Mouse (Mus musculus) embryonic fibroblast, embryonic 13.5 days (primary cell): ENCODE results near the gene Tie1. TPM values are rescaled to one million over a fixed set of nuclear protein-coding genes. Genes with fewer than 3 reads are reported as not detected.

Experiments used
- H3K27ac ChIP-seq: 2 replicates; pipeline ENCODE4 v1.5.1; 2012; ENCODE audit warnings: low read length, control low read depth, inconsistent platforms; ENCODE audit not compliant: insufficient read depth
- H3K4me1 ChIP-seq: 2 replicates; pipeline ENCODE4 v1.6.1; 2011; ENCODE audit warnings: low read length; ENCODE audit not compliant: control insufficient read depth, insufficient read depth
- H3K4me3 ChIP-seq: 2 replicates; pipeline ENCODE4 v1.5.1; 2011; ENCODE audit warnings: mild to moderate bottlenecking, control low read depth, low read length; ENCODE audit not compliant: insufficient read depth
- CTCF ChIP-seq: IDR thresholded peaks from 2 replicates; pipeline ENCODE4 v1.5.1; 2011; ENCODE audit warnings: mild to moderate bottlenecking, control low read depth, low read length, moderate library complexity, borderline replicate concordance; ENCODE audit not compliant: insufficient read depth
- POLR2A ChIP-seq: IDR thresholded peaks from 2 replicates; pipeline ENCODE4 v1.6.1; 2011; ENCODE audit warnings: low read depth, mild to moderate bottlenecking, control low read depth, low read length, moderate library complexity
- polyA plus RNA-seq: library from polyadenylated mRNA; stranded (reverse); fragments of >200 nt; gene quantifications from 2 replicates; pipeline ENCODE4 v1.2.4, GENCODE M21; 2011; ENCODE audit warnings: low read depth; ENCODE audit not compliant: missing spikeins, insufficient read length

The Tie1 gene
- polyA plus RNA-seq, 1 experiment, result not detected

DNA sequence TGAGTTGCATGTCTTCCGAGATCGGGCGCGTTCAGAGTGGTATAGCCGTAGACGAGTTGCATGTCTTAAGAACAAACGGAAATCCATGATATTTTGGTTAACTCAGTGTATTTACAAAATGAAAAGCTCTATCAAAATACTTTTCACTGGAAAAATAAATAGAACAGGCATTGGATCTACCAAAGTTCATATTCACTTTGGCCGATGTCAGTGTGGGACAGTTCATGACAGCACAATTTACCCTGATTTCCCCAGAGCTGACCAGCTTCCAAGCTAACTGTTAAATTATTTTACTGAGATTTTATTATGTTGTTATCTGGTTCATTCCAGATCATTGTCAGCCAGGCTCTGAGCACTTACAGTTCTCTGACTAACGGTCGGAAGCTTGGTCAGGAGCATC is 600 bp upstream of the Tie1 start:
- Histone ChIP-seq H3K4me3 (no peak overlapping the region), H3K4me1 (no peaks in the 10 kb centered on the region), H3K27ac (no peak overlapping the region)
- no peak for TF ChIP-seq POLR2A
- no peak for TF ChIP-seq CTCF

DNA sequence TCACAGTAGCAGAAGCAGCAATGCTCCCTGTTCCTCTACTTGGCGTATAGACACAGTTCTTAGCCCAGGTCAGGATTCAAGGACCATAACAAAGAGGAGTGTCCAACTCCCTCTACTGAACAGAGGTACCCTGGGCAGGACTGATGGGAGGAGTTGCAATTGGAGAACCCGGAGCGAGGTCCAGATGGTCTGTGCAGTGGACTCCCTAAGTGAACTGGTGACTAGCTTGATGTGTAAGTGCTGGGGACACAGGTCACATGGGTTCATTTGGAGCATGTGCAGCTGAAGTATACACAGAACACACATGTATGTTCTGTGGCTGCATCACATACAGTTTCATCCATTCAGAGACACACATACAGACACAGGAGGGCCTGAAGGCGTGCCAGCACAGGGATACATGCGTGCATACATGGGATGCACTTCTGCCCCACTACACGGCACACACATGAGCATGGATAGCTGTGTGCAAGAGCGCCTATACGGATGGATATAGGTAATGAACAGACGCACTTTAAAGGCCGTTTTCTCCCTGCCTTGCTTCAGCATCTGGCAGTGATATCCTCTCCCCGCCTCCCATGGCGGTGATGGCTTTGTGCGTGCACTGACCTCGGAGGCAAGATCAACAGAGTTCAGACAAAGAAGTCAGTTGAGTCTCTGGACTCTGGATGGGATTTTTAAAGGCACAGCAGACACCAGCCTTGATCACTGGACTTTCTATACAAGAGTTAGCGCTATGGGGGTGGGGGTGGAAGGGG is 12.9 kb downstream of the Tie1 start:
- Histone ChIP-seq H3K4me3 (no peak overlapping the region), H3K27ac (no peak overlapping the region)
- TF ChIP-seq CTCF, result no peak
- no peak for TF ChIP-seq POLR2A

DNA sequence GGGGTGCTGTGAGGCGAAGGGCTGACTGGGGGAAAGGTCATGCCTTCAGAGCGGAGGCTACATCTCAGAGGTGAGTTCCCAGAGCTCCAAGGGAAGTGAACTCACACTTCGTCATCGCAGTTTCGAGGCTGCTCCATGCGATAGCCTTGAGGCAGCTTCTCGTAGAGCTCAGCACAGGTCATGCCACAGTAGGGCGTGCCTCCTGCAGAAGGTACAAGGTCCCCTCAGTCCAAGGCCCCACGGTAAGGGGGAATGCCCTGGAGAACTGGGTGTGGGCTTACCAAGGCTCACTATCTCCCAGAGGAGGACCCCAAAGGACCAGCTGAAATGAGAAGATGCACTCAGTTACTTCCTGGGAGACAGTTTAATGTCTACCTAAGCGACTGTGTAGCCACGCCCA is 17.2 kb downstream of the Tie1 start:
- H3K4me1 ChIP-seq, result no peaks in the 10 kb centered on the region
- TF ChIP-seq CTCF (no peak), POLR2A (no peak)
- no peak overlapping the region for H3K27ac ChIP-seq
- no peak overlapping the region for H3K4me3 ChIP-seq

More for the DNA sequence above, 12.9 kb downstream of the Tie1 start:
- H3K4me1 ChIP-seq, result no peaks in the 10 kb centered on the region

DNA sequence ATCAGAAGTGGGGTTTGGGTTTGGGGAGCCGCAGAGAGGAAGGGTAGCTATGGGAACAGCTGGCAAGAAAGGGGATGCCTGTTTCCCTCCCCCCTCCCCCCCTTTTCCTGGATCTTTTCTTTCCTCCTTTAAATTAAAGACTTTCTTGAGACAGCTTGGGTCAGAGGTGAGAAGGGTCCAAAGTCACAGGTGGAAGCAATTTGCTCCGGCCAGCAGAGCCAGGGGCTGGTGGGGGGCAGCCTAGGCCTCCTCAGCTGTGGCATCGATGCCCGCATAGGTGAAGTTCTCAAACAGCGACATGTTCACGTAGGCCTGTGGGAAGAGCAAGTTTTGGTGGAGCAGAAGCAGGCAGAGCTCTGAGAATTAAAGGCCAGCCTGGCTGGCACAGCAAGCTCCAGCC is 18.6 kb downstream of the Tie1 start:
- no peak overlapping the region for H3K4me3 ChIP-seq
- no peaks in the 10 kb centered on the region for H3K4me1 ChIP-seq
- no peak for TF ChIP-seq CTCF
- no peak for TF ChIP-seq POLR2A
- H3K27ac ChIP-seq, result no peak overlapping the region

DNA sequence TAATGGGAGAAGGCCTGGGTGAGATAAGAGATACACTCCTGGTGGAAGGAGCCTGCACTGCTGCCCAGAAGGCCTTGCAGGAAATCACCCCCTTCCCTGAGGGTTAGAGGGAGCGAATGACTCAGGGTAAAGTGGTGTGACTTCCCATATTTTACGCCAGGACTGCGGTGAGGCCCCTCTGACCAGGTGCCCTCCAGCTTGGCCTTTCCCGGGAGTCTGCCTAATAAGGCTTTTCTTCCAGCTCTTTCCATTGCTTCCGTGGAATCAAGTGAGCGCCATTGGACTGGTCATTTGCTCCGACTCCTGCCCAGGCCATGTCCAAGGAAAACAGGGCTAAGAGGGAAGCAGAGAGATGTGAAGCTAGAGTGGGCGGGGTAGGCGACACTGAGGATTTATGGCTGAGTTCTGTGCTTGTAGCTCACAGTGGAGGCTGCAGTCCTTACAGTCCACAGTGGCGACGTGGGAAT is 24.1 kb downstream of the Tie1 start:
- Histone ChIP-seq H3K27ac (peak overlapping the region; percentile 0; the same call in 1 of the 2 replicates), H3K4me3 (no peak overlapping the region), H3K4me1 (0 out of 2 replicates have a peak, but pooled peaks cover 2% of the 10 kb centered on the region)
- TF ChIP-seq CTCF (no peak), POLR2A (no peak)

DNA sequence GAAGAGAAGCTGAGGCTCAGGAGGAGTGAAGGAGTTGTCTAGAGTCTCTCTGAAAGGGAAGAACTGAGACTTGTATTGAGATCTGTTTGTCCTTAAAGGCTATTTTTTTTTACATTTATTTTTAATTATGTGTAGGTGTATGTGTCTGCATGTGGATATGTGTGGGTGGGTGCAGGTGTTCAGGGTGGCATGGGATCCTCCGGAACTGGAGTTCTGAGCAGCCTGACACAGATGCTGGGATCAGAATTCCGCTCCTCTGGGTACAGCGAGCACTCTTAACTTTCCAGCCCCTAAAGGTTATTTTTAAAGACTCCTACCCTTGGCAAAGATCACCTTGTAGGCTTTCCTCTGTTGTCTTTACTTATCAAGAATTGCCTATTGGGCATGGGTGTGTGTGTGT is 24.9 kb downstream of the Tie1 start:
- TF ChIP-seq CTCF, result no peak
- TF ChIP-seq POLR2A, result no peak
- H3K4me1 ChIP-seq, result 0 out of 2 replicates have a peak, but pooled peaks cover 2% of the 10 kb centered on the region
- H3K4me3 ChIP-seq, result no peak overlapping the region
- peak overlapping the region; percentile 12; the same call in 1 of the 2 replicates for H3K27ac ChIP-seq

DNA sequence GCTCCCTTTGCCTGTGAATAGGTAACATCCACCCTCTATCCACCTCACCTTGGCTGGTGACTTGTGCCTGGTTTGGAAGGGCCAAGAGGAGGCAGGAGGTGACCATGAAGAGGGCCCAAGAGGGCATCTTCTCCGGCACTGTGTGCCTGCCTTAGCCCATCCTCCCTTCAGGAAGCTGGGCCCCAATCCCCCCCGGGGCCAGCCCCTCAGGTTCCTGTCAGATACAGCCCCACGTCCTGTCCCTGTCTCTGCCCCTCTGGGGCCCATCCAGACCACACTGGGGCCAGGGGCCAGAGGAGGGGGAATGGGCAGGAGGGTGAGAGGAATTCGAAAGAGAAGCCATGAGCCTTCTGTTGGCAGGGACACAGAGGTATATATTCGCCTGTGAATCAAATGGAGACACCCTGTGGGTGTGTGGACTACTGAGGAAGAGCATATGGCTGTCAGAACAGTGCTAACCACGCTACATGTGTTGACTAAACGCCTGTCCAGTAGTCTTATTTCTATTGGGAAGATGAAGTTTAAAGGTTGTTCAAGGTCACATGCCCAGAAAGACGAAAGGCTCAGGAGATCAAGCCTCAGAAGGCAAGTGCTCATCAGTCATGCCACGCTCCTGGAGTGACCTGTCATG is 32.4 kb downstream of the Tie1 start, which contains the start of gene Mpl:
Mpl (minus strand) TSS at position 169 of the 631 bp plus-strand sequence.
- H3K4me3 ChIP-seq, result no peak within 1 kb of the TSS
- H3K27ac ChIP-seq, result no peak within 1 kb of the TSS
- no peaks in the 10 kb centered on the region for H3K4me1 ChIP-seq
- TF ChIP-seq CTCF (no peak), POLR2A (no peak)

DNA sequence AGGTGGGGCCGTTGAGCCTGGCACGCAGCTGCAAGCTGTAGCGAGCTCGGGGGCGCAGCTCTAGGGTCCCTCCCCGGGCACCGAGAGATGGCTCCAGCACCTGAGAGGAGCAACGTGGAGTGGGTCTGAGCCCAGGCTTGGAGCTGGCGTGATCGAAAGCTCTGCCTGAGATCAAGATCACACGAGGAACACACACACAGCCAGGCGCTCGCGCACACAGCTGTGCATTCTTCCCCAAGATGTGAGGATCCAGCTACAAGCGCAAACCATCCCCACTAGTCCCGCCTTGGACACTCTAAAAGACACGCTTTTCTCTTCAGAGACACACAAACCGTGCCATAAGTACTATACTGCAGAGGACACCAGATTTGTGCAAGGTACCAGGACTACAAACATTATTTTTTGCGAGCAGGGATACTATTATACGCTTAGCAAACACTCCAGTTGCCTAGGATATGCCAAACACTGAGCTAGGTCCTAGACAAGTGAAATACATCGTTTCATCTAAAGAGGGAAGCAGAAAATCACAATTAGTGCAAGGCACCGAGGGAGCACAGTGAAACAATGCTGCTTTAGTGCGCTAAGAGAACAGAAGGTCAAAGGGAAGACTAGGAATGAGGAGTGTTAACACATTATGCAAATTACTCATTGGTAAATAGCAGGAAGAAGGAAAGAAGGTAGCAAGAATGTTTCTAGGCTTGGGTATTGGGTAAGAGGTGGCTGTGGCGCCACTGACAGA is 43.3 kb downstream of the Tie1 start:
- H3K4me1 ChIP-seq, result no peaks in the 10 kb centered on the region
- peak overlapping the region; percentile 6 for H3K4me3 ChIP-seq
- TF ChIP-seq POLR2A (no peak), CTCF (no peak)
- H3K27ac ChIP-seq, result no peak overlapping the region

DNA sequence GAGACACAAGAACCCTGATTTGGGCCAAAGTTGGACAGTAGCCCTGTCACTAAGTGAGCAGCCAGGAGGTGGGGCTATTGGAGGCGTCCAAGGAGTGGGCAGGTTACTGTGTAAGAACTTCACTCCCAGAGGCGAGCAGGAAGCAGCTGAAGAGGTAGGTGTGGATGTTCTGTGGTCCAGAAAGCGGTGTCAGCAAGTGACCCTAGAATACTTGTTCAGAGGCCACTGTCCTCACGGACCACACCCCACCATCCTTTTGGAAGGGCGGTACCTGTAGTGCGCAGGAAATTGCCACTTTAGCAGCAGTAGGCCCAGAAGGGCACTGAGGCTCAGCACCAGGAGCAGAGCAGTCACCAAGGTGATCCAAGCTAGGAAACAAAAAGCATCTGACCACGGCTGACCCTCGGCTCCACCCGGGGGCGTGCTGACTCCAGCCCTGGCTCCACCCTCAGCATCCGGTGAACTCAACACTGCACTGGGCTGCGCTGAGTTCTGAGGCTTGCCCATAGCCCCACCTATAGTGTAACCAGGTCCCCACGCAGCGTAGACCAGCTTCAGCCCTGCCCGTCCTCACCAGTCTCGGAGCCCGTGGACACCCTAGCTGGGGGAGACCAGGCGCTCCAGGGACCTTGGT is 44.0 kb downstream of the Tie1 start:
- H3K27ac ChIP-seq, result no peak overlapping the region
- TF ChIP-seq CTCF, result no peak
- TF ChIP-seq POLR2A, result no peak
- H3K4me3 ChIP-seq, result peak overlapping the region; percentile 6
- no peaks in the 10 kb centered on the region for H3K4me1 ChIP-seq

DNA sequence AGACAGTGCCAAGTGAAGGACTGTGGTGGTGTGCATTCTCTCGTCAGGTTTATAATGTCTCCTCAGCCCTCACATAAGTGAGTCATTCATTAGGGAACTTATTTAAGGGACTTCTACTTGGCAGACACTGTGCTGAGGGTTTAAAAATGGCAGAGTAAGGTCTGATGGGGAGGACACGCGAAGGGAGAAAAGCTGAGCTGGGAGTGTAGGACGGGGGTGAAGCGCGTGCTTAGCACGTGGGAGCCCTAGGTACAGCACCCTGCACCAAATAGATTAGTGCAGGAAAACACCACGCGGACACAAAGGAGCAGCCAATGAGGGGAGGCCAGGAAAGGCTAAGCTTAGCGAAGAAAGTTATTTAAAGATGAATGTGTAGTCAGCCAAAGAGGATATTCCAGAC is 44.8 kb downstream of the Tie1 start:
- TF ChIP-seq CTCF (no peak), POLR2A (no peak)
- no peak overlapping the region for H3K4me3 ChIP-seq
- no peaks in the 10 kb centered on the region for H3K4me1 ChIP-seq
- H3K27ac ChIP-seq, result no peak overlapping the region
